Mouse (Mus musculus) layer of hippocampus, adult 2 months (tissue): ENCODE measurements around the gene Sdk1. TPM values are rescaled to one million over a fixed set of nuclear protein-coding genes. Genes with fewer than 3 reads are reported as not detected.

Source experiments
- DNase-seq, 2 experiments: peaks; one replicate each; pipeline ENCODE4 v3.0.0; 2022; ENCODE audit warnings: low spot score in 2 of 2
- H3K27ac ChIP-seq: fragments of 200-600 bp; 2 replicates; pipeline ENCODE4 v1.8.1; 2022
- H3K4me3 ChIP-seq: fragments of 200-600 bp; 2 replicates; pipeline ENCODE4 v1.8.1; 2022; ENCODE audit warnings: mild to moderate bottlenecking
- CTCF ChIP-seq: fragments of 200-600 bp; conservative IDR thresholded peaks from 2 replicates; pipeline ENCODE4 v1.8.1; 2022; ENCODE audit warnings: antibody characterized with exemption, mild to moderate bottlenecking, moderate library complexity
- total RNA-seq, 2 experiments: library from RNA; stranded (reverse); gene quantifications; 2 replicates each; pipeline ENCODE4 v1.2.3; 2021

The Sdk1 gene
- total RNA-seq, 2 experiments from 2014 or later: 6.3 to 8.9 TPM

GRCm38 (mm10) chr5:141783516-141783915 is 542.2 kb downstream of the Sdk1 start:
- TF ChIP-seq CTCF: no peak
- DNase-seq: no peak
- Histone ChIP-seq H3K4me3 (no peak overlapping the region), H3K27ac (no peak overlapping the region)

DNA sequence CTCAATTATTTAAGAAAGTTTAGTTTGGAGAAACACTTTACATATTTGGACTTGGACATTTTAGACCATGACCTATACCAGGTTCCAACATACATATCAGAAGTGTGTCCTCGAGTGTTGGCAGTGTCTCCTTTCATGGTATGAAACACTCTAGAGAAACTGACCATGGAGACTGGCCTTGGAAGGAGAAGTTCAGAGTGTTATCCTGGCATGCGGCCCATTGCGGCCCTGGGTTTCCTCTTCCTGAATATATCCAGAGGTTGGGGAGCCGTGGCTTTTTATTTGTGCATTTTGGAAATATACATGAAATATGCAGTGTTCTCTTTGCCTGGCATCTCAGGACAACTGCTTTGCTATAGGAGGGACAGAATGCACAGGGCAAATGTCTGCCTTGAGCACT is 552.6 kb downstream of the Sdk1 start:
- no peak for DNase-seq
- Histone ChIP-seq H3K27ac (no peak overlapping the region), H3K4me3 (no peak overlapping the region)
- TF ChIP-seq CTCF: no peak

DNA sequence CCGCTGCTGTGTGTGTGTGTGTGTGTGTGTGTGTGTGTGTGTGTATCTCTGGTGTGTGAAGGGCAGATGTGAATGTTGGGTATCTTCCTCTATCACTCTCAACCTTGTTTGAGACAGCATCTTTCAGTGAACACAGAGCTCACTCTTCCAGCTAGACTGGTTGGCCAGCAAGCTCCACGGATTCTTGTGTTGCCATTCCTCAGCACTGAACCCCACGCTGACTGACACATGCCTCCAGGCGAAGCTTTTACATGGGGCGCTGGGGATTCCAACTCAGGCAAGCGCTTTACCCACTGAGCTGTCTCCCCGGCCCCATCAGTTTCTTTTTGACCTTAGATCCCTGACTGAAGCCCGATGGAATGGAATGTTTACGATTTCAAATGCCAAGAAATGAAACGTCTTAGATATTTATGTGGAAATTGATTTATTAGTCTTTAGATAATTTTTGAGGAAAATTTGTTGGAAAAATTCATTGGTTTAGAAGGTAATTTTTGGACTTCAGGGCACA is 582.6 kb downstream of the Sdk1 start:
- TF ChIP-seq CTCF: no peak
- Histone ChIP-seq H3K4me3 (no peak overlapping the region), H3K27ac (no peak overlapping the region)
- no peak for DNase-seq

DNA sequence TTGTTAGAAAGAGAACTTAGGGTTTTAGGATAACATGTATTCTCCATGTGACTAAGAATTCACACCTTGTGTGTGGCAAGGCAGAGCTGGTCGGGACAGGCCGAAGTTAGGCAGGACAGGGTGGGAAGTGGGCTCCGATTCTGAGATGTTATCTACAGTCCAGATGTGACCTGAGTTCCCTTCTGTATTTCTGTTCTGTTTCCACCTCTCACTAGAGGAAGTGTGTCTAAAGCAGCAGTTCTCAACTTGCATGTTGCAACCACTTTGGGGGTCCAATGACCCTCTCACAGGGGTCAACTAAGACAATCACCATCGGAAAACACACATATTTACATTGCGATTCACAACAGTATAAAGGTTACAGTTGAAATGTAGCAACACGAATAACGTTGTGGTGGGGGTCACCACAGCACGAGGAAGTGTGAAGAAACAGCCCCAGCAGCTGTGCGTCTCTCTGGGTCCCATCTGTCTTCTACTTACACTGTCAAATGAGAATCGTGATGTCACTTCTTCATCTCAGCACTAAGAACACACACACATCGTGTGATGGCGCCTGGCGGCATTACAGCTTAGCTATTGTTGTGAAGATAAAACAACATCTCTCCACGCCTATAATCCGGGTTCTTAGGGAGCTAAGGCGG is 583.6 kb downstream of the Sdk1 start:
- Histone ChIP-seq H3K4me3 (no peak overlapping the region), H3K27ac (no peak overlapping the region)
- TF ChIP-seq CTCF: no peak
- DNase-seq: no peak

- TF ChIP-seq CTCF: no peak
- H3K27ac ChIP-seq: no peak overlapping the region
- DNase-seq: no peak
- no peak overlapping the region for H3K4me3 ChIP-seq
These were observed 594.3 kb downstream of the Sdk1 start for GRCm38 (mm10) chr5:141835566-141835965.

GRCm38 (mm10) chr5:141836892-141837455 is 595.7 kb downstream of the Sdk1 start:
- H3K4me3 ChIP-seq: no peak overlapping the region
- no peak for DNase-seq
- no peak for TF ChIP-seq CTCF
- no peak overlapping the region for H3K27ac ChIP-seq

- Histone ChIP-seq H3K27ac (no peak overlapping the region), H3K4me3 (no peak overlapping the region)
- DNase-seq: no peak
- no peak for TF ChIP-seq CTCF
These were observed 603.4 kb downstream of the Sdk1 start for GRCm38 (mm10) chr5:141844701-141845100.

GRCm38 (mm10) chr5:141847686-141848085 is 606.4 kb downstream of the Sdk1 start:
- no peak for DNase-seq
- no peak overlapping the region for H3K4me3 ChIP-seq
- no peak for TF ChIP-seq CTCF
- H3K27ac ChIP-seq: no peak overlapping the region

GRCm38 (mm10) chr5:141852175-141852574 is 610.9 kb downstream of the Sdk1 start:
- Histone ChIP-seq H3K27ac (no peak overlapping the region), H3K4me3 (no peak overlapping the region)
- no peak for TF ChIP-seq CTCF
- no peak for DNase-seq

DNA sequence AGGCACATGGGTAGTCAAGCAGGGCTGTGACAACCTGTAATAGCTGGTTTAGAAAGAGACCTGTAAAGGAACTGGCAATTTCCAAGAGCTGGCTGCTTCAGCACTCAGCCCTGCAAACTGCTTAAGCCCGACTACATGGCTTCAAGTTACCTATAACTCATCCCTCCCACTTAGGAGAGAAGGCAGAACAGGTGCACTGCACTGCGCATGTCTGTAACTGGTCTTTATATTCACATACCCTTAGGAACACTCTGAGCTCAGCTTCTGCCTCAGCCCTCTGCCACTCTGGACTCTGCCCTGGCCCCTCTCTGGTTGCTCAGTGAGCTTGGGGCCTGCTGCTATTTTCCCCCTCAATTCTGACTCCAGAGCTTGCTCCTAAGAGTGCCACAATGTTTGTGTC is 615.2 kb downstream of the Sdk1 start:
- DNase-seq: no peak
- Histone ChIP-seq H3K27ac (no peak overlapping the region), H3K4me3 (no peak overlapping the region)
- no peak for TF ChIP-seq CTCF

GRCm38 (mm10) chr5:141857781-141858180 is 616.5 kb downstream of the Sdk1 start:
- H3K27ac ChIP-seq: no peak overlapping the region
- no peak overlapping the region for H3K4me3 ChIP-seq
- TF ChIP-seq CTCF: no peak
- no peak for DNase-seq

- Histone ChIP-seq H3K27ac (no peak overlapping the region), H3K4me3 (no peak overlapping the region)
- DNase-seq: no peak
- TF ChIP-seq CTCF: no peak
These were observed 617.3 kb downstream of the Sdk1 start for GRCm38 (mm10) chr5:141858406-141859160.

DNA sequence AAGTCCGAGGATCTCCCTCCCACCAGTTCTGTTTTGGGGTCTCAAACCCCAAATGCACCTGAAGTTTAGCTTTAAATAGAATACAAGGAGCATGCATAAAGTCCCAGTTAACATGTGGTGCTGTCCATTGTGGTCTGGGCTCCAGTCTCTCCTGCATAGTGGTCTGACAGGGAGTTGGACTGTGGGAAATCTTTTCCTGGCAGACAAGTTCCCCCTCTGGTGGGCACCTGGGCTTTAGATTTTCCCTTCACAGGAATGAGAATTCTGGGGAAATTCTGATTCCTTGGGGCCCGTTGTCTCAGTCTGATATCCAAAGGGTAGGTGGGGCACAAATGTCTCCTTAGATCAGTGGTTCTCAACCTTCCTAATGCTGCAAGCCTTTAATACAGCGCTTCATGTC is 624.8 kb downstream of the Sdk1 start:
- no peak for DNase-seq
- no peak overlapping the region for H3K4me3 ChIP-seq
- H3K27ac ChIP-seq: no peak overlapping the region
- peak; percentile 45 for TF ChIP-seq CTCF
